Mouse (Mus musculus): ENCODE data around the gene Bcl10. TPM values are rescaled to one million over a fixed set of nuclear protein-coding genes. Genes with fewer than 3 reads are reported as not detected.

Bcl10 gene
- polyA plus RNA-seq, 1 experiment from 2014 or later = 38.6 TPM

DNA sequence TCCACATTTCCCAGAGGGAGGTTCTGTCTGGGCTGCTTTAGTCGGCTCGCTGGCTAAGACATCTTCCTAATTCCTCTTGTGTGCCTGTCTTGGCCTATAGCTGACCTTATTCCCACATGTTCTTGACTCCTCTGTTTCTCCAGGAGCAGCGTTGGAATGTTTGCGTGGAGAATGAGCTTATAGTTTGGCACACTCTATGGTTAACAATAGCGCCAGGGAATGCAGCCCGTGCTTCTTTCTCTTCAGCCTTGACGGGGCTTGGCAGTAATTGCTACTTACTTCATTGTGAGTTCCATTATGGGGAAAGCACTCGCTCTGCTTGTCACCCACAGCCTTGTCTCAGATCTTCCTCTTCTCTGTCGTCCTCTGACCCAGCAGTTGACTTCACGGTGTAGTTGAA, 48.9 kb downstream of the Bcl10 start:
- H3K36me3 ChIP-seq (ENCODE audit: control insufficient read depth, insufficient read depth) = no peaks in the 10 kb centered on the region; the same call in 1 of the 2 replicates
- no peak overlapping the region for H3K4me2 ChIP-seq (ENCODE audit: low read length)
- H3K4me3 ChIP-seq (replicated peaks; ENCODE audit: low read length) = no peak overlapping the region
- 31% methylated on average over 10 of the region's 10 CpGs for WGBS
- H3K27me3 ChIP-seq (replicated peaks; ENCODE audit: control insufficient read depth, insufficient read depth, low read length) = no peaks in the 10 kb centered on the region
- peaks cover 8% of the 10 kb centered on the region for H3K9me3 ChIP-seq (ENCODE audit: control insufficient read depth, low read length)
- peak; percentile 71 for ATAC-seq
- H3K9ac ChIP-seq (replicated peaks; ENCODE audit: low read depth, low read length) = no peak overlapping the region
- H3K4me1 ChIP-seq (replicated peaks; ENCODE audit: control insufficient read depth, insufficient read depth, low read length) = no peaks in the 10 kb centered on the region
- H3K27ac ChIP-seq (ENCODE audit: low read length) = no peak overlapping the region

DNA sequence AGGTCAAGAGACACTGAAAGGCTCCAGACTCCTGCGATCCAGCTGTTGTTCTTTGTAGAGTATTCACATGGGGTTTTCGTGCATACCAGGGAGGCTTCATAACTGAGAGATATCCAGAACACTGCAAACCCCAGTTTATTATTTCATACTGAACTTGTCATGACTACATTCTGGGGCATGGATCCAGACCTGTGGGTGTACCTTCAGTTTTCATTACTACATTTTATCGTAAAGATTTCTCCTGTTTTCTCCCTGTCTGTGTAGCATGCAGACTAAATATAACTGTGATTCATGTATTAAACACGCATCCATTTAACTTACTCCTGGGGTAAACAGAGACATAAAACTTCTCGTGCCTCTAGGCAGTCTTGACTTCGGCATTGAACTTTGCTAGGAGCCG, 52.4 kb downstream of the Bcl10 start:
- no peaks in the 10 kb centered on the region for H3K27me3 ChIP-seq (replicated peaks; ENCODE audit: control insufficient read depth, insufficient read depth, low read length)
- H3K4me3 ChIP-seq (replicated peaks; ENCODE audit: low read length) = no peak overlapping the region
- H3K4me2 ChIP-seq (ENCODE audit: low read length) = no peak overlapping the region
- no peaks in the 10 kb centered on the region for H3K4me1 ChIP-seq (replicated peaks; ENCODE audit: control insufficient read depth, insufficient read depth, low read length)
- H3K9me3 ChIP-seq (ENCODE audit: control insufficient read depth, low read length) = peaks cover 8% of the 10 kb centered on the region
- no peak overlapping the region for H3K9ac ChIP-seq (replicated peaks; ENCODE audit: low read depth, low read length)
- no peak overlapping the region for H3K27ac ChIP-seq (ENCODE audit: low read length)
- no peak for ATAC-seq
- H3K36me3 ChIP-seq (ENCODE audit: control insufficient read depth, insufficient read depth) = no peaks in the 10 kb centered on the region; the same call in 1 of the 2 replicates
- WGBS = 97% methylated on average over 7 of the region's 7 CpGs

Other genes with a start within 250 kb of the Bcl10 start
- 145 and 150 TPM in 2 replicates for gene Ddah1, start 164.1 kb upstream of the Bcl10 start, polyA plus RNA-seq (2015; fragmentation: Nextera tagmentation; extraction: Ambion mirVana)
- gene 2410004B18Rik, start 15.2 kb downstream of the Bcl10 start, polyA plus RNA-seq (2015; fragmentation: Nextera tagmentation; extraction: Ambion mirVana) = 75.8 and 81.0 TPM in 2 replicates
- 0.61 and 0.82 TPM in 2 replicates for gene Syde2, start 65.1 kb downstream of the Bcl10 start, polyA plus RNA-seq (2015; fragmentation: Nextera tagmentation; extraction: Ambion mirVana)
- gene Wdr63, start 185.3 kb downstream of the Bcl10 start, polyA plus RNA-seq (2015; fragmentation: Nextera tagmentation; extraction: Ambion mirVana) = 0.62 and 0.92 TPM in 2 replicates
- gene Mcoln3, start 194.6 kb downstream of the Bcl10 start, polyA plus RNA-seq (2015; fragmentation: Nextera tagmentation; extraction: Ambion mirVana) = 0.18 and 0.34 TPM in 2 replicates
- gene Mcoln2, start 227.0 kb downstream of the Bcl10 start, polyA plus RNA-seq (2015; fragmentation: Nextera tagmentation; extraction: Ambion mirVana) = 0.10 TPM in 1 of 2 replicates, not detected in the other

All from forebrain, embryonic 16.5 days (tissue).